Mouse (Mus musculus) spleen, adult 2 months (tissue): ENCODE measurements around the gene Dsn1. TPM values are rescaled to one million over a fixed set of nuclear protein-coding genes. Genes with fewer than 3 reads are reported as not detected.

Experiments
- DNase-seq, 2 experiments: peaks; one replicate each; pipeline versions ENCODE4 v3.0.0 to v3.0.0-alpha.2; 2012 to 2021; ENCODE audit warnings: low spot score in 2 of 2, low read depth in 1 of 2
- H3K27ac ChIP-seq: fragments of 200-500 bp; 2 replicates; pipeline ENCODE4 v1.5.1; 2012; ENCODE audit warnings: low read length, inconsistent platforms; ENCODE audit not compliant: insufficient read depth
- H3K27me3 ChIP-seq: fragments of 200-500 bp; 2 replicates; pipeline ENCODE4 v1.6.1; 2012; ENCODE audit warnings: mild to moderate bottlenecking, moderate library complexity, low read length, inconsistent platforms; ENCODE audit not compliant: control insufficient read depth, insufficient read depth
- H3K36me3 ChIP-seq: fragments of 200-500 bp; 2 replicates; pipeline ENCODE4 v1.6.1; 2012; ENCODE audit warnings: mild to moderate bottlenecking, low read length, inconsistent platforms; ENCODE audit not compliant: control insufficient read depth, insufficient read depth
- H3K4me1 ChIP-seq: fragments of 200-500 bp; 2 replicates; pipeline ENCODE4 v1.6.1; 2011; ENCODE audit warnings: inconsistent platforms; ENCODE audit not compliant: control insufficient read depth, insufficient read depth, insufficient read length
- H3K4me3 ChIP-seq: fragments of 200-500 bp; 2 replicates; pipeline ENCODE4 v1.5.1; 2011; ENCODE audit warnings: mild to moderate bottlenecking, inconsistent platforms; ENCODE audit not compliant: insufficient read depth, insufficient read length; ENCODE audit errors: extremely low read depth
- CTCF ChIP-seq: fragments of 200-500 bp; IDR thresholded peaks from 2 replicates; pipeline ENCODE4 v1.5.1; 2011; ENCODE audit warnings: mild to moderate bottlenecking, inconsistent platforms; ENCODE audit not compliant: insufficient read depth, insufficient read length, insufficient replicate concordance; ENCODE audit errors: extremely low read depth
- POLR2A ChIP-seq: fragments of 200-500 bp; IDR thresholded peaks from 2 replicates; pipeline ENCODE4 v1.6.1; 2011; ENCODE audit warnings: low read depth, low read length, inconsistent platforms
- WGBS: fragments of 180-500 bp; shearing (Covaris S2); methylation state at CpG from one replicate; pipeline ENCODE4 v1.1.7; 2018; 5-methylcytosine and 5-hydroxymethylcytosine counted together
- polyA plus RNA-seq: library from polyadenylated mRNA; depleted of rRNA; stranded (reverse); fragments of >200 nt; gene quantifications from 2 replicates; pipeline ENCODE4 v1.2.3, GENCODE M21; 2012

Dsn1 gene
- polyA plus RNA-seq, 1 experiment, result 2.9 TPM

DNA sequence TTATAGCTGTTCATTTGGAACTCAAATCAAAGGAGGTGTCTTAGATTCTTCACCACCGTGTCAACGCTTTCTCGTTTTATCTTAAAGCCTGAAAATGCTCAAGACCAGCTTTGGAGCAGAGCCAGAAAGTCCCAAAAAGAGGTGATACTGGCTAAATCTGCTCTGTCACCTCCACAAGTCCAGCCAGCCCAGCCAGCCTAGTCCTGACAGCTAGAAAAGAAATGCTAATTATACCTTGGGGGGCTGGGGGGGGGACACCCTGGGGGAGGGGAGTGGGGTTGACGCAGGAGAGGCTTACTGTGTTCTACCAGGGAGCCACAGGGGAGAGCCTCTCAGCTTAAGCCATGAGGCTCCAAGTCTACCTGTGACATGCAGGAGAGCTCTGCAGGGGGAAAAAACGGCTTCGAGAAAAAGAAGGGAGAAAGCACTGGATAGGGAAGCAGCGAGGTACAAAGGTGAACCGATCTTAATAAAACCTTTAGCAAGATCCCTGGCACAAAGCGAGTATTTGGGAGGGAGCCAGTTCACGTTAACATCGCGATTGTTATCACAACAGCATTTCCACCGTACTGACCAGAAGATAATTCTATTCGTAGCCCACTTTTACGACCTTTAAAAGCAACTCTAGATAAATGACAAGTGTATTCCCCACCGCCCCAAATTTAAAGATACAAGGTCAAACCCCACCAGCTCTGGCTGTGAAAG is 16.1 kb downstream of the Dsn1 start:
- DNase-seq, result no peak
- peak overlapping the region; percentile 86 for H3K4me3 ChIP-seq
- no peak overlapping the region for H3K27ac ChIP-seq
- H3K27me3 ChIP-seq, result no peaks in the 10 kb centered on the region
- no peaks in the 10 kb centered on the region; the same call in 1 of the 2 replicates for H3K4me1 ChIP-seq
- no peaks in the 10 kb centered on the region for H3K36me3 ChIP-seq
- WGBS, result 17% methylated on average over 16 of the region's 16 CpGs
- TF ChIP-seq CTCF (no peak), POLR2A (no peak)

DNA sequence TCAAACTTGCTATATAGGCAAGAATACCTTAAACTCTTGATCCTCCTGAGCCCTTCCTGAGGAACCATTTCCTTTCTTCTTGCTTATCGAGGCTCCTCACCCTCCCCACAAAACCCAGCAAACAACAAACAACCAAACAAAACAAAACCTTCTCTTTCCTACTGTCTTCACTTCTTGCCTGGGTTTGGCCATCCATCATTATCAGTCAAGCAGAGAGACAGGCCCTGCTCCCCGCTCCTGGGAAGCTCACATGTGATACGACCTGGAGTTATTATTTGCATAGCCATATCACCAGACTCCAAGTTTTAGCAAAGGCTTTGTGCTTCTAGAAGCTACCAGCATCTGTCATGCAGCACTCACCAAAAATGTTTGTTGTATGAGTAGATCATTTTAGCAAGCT is 19.6 kb downstream of the Dsn1 start:
- no peak overlapping the region for H3K27ac ChIP-seq

GRCm38 (mm10) chr2:156982864-156983263 is 24.1 kb downstream of the Dsn1 start:
- 80% methylated on average over 2 of the region's 2 CpGs for WGBS

More for the DNA sequence above, 19.6 kb downstream of the Dsn1 start:
- no peak overlapping the region for H3K4me3 ChIP-seq
- H3K27me3 ChIP-seq, result no peaks in the 10 kb centered on the region
- H3K4me1 ChIP-seq, result no peaks in the 10 kb centered on the region; the same call in 1 of the 2 replicates
- no peak for TF ChIP-seq CTCF
- no peak for TF ChIP-seq POLR2A
- 90% methylated on average over 3 of the region's 3 CpGs for WGBS
- H3K36me3 ChIP-seq, result no peaks in the 10 kb centered on the region
- no peak for DNase-seq

DNA sequence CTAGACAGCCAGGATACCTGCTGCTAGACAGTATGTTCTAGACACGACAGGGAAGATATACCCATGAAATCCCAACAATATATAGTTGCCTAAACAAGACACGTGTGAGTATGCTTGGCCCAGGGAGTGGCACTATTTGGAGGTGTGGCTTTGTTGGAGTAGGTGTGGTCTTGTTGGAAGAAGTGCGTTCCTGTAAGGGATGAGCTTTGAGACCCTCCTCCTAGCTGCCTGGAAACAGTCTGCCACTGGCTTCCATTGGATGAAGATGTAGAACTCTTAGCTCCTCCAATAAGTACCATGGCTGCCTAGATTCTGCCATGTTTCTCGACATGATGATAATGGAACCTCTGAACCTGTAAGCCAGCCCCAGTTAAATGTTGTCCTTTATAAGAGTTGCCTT is 25.7 kb downstream of the Dsn1 start:
- no peak for DNase-seq
- Histone ChIP-seq H3K4me1 (no peaks in the 10 kb centered on the region; the same call in 1 of the 2 replicates), H3K4me3 (no peak overlapping the region), H3K27me3 (no peaks in the 10 kb centered on the region), H3K27ac (no peak overlapping the region), H3K36me3 (no peaks in the 10 kb centered on the region)
- no peak for TF ChIP-seq CTCF
- no peak for TF ChIP-seq POLR2A
- WGBS, result 86% methylated on average over 4 of the region's 4 CpGs

More at GRCm38 (mm10) chr2:156982864-156983263, 24.1 kb downstream of the Dsn1 start:
- no peak for DNase-seq
- no peak for TF ChIP-seq POLR2A
- no peak for TF ChIP-seq CTCF
- Histone ChIP-seq H3K4me3 (no peak overlapping the region), H3K27ac (no peak overlapping the region), H3K4me1 (no peaks in the 10 kb centered on the region; the same call in 1 of the 2 replicates), H3K36me3 (no peaks in the 10 kb centered on the region), H3K27me3 (no peaks in the 10 kb centered on the region)

DNA sequence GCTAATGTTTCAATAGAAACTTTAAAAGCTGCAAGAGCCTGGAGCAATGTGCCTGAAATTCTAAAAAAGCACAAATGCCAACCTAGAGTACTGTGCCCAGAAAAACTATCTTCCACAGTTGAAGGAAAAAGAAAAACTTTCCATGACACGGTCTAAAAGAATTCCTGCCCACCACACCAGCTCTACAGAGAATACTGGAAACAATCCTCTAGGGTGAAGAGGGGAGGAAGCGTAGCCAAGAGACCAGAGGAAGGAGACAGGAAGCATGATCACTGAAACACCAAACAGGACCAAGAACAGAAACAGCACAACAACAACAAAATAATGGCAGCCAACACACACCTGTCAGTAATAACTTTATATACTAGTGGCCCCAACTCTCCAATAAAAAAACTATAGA is 26.9 kb downstream of the Dsn1 start:
- peaks cover 1% of the 10 kb centered on the region; the same call in 1 of the 2 replicates for H3K4me1 ChIP-seq
- 47% methylated on average over 2 of the region's 2 CpGs for WGBS

GRCm38 (mm10) chr2:156976711-156977110 is 30.2 kb downstream of the Dsn1 start:
- H3K36me3 ChIP-seq, result no peaks in the 10 kb centered on the region
- TF ChIP-seq CTCF (no peak), POLR2A (no peak)
- H3K4me1 ChIP-seq, result peaks cover 6% of the 10 kb centered on the region; the same call in 1 of the 2 replicates
- no peak overlapping the region for H3K27ac ChIP-seq
- no peaks in the 10 kb centered on the region for H3K27me3 ChIP-seq
- no peak overlapping the region for H3K4me3 ChIP-seq
- no peak for DNase-seq

More for the DNA sequence above, 26.9 kb downstream of the Dsn1 start:
- Histone ChIP-seq H3K36me3 (no peaks in the 10 kb centered on the region), H3K27ac (no peak overlapping the region), H3K27me3 (no peaks in the 10 kb centered on the region), H3K4me3 (no peak overlapping the region)
- no peak for DNase-seq
- TF ChIP-seq POLR2A (no peak), CTCF (no peak)

GRCm38 (mm10) chr2:156974967-156975366 is 32.0 kb downstream of the Dsn1 start:
- no peaks in the 10 kb centered on the region for H3K36me3 ChIP-seq
- H3K27me3 ChIP-seq, result no peaks in the 10 kb centered on the region
- DNase-seq, result no peak
- peaks cover 6% of the 10 kb centered on the region; the same call in 1 of the 2 replicates for H3K4me1 ChIP-seq
- TF ChIP-seq POLR2A (no peak), CTCF (no peak)
- no peak overlapping the region; the same call in 1 of the 2 replicates for H3K4me3 ChIP-seq
- 12% methylated on average over 2 of the region's 2 CpGs for WGBS
- no peak overlapping the region for H3K27ac ChIP-seq
